Mouse (Mus musculus) embryonic stem cell, embryonic (primary cell): ENCODE results near the gene Psap.
"Not testable (repeated sequence)": the region's sequence is repeated elsewhere in the genome, so short reads cannot be mapped to it uniquely, and the experiment has no call there.

ENCODE experiments used
- CTCF ChIA-PET, 4 experiments: fragments of 300-600 bp in 2 of 4; fragments of 350-600 bp in 2 of 4; sonication (Branson Sonifier 250); formaldehyde crosslinking; loops; one replicate each; lab custom pipeline; 2022; ENCODE audit warnings: inconsistent platforms in 2 of 4; lab: Charles Lee
- POLR2A ChIA-PET, 4 experiments: fragments of 300-600 bp in 2 of 4; fragments of 350-600 bp in 2 of 4; sonication (Branson Sonifier 250); formaldehyde crosslinking; loops; one replicate each; lab custom pipeline; 2022; ENCODE audit warnings: antibody characterized with exemption in 4 of 4, inconsistent platforms in 1 of 4; lab: Charles Lee

Gene Psap

GRCm38 (mm10) chr10:60277207-60278005, at the start of gene Psap:
Psap (plus strand) TSS chr10:60277627.
- ChIA-PET POLR2A (interaction anchor here in 3 of 4 experiments (0.6 to 1.8 kb wide), 10 partner anchors 12 to 83 kb away, joined by 3 to 7 read pairs (median 3); no protein-coding TSS in a partner anchor), CTCF (interaction anchor here in 2 of 4 experiments (0.6 to 1.1 kb wide), 3 partner anchors 31 to 135 kb away, joined by 3 to 5 read pairs (median 3); no protein-coding TSS in a partner anchor)

GRCm38 (mm10) chr10:60227666-60228065, 49.8 kb upstream of the Psap start:
- ChIA-PET CTCF (no interaction called here), POLR2A (interaction anchor here in 2 of 4 experiments (0.9 to 1.8 kb wide), 3 partner anchors 10 to 34 kb away, joined by 3 to 5 read pairs (median 3); no protein-coding TSS in a partner anchor)

GRCm38 (mm10) chr10:60229113-60229512, 48.3 kb upstream of the Psap start:
- POLR2A ChIA-PET: interaction anchor here in 3 of 4 experiments (0.5 to 3.0 kb wide), 12 partner anchors 10 to 273 kb away, joined by 3 to 17 read pairs (median 4); partner anchors contain the start of gene Chst3 (in 1 of the 3)
- CTCF ChIA-PET: interaction anchor here (1.1 to 1.5 kb wide), 7 partner anchors 11 to 162 kb away, joined by 3 to 5 read pairs (median 4); no protein-coding TSS in a partner anchor

GRCm38 (mm10) chr10:60230321-60231088, 46.9 kb upstream of the Psap start:
- CTCF ChIA-PET: interaction anchor here (0.6 to 2.0 kb wide), 18 partner anchors 10 to 336 kb away, joined by 3 to 13 read pairs (median 4); partner anchors contain the start of genes Chst3 (in 1 of the 4) and Vsir (in 1 of the 4)
- POLR2A ChIA-PET: interaction anchor here (0.6 to 3.0 kb wide), 27 partner anchors 9 to 665 kb away, joined by 3 to 17 read pairs (median 4); partner anchors contain the start of genes Chst3 (in 2 of the 4) and Ddit4 (in 1 of the 4)

GRCm38 (mm10) chr10:60234006-60234405, 43.4 kb upstream of the Psap start:
- ChIA-PET POLR2A (interaction anchor here in 3 of 4 experiments (1.0 to 1.7 kb wide), 5 partner anchors 13 to 83 kb away, joined by 3 to 7 read pairs (median 3); no protein-coding TSS in a partner anchor), CTCF (interaction anchor here in 3 of 4 experiments (0.7 to 1.7 kb wide), 6 partner anchors 11 to 108 kb away, joined by 4 to 10 read pairs (median 4); no protein-coding TSS in a partner anchor)

- ChIA-PET CTCF (interaction anchor here in 1 of 4 experiments (1.0 kb wide), 1 partner anchor 45 kb away, joined by 3 read pairs; no protein-coding TSS in a partner anchor), POLR2A (interaction anchor here in 1 of 4 experiments (0.5 kb wide), 1 partner anchor 44 kb away, joined by 3 read pairs; no protein-coding TSS in a partner anchor)
These were observed 41.6 kb upstream of the Psap start for GRCm38 (mm10) chr10:60235876-60236275.

- POLR2A ChIA-PET: interaction anchor here in 1 of 4 experiments (0.6 to 0.7 kb wide), 2 partner anchors 9 to 556 kb away, joined by 3 read pairs; no protein-coding TSS in a partner anchor
- CTCF ChIA-PET: interaction anchor here (0.6 to 2.8 kb wide), 22 partner anchors 8 to 1536 kb away, joined by 3 to 17 read pairs (median 4); partner anchors contain the start of gene Chst3 (in 1 of the 4)
These were observed 39.8 kb upstream of the Psap start for GRCm38 (mm10) chr10:60237475-60238154.

GRCm38 (mm10) chr10:60240416-60240815, 37.0 kb upstream of the Psap start:
- ChIA-PET POLR2A (interaction anchor here in 3 of 4 experiments (0.6 to 3.1 kb wide), 44 partner anchors 10 to 1140 kb away, joined by 3 to 17 read pairs (median 4); partner anchors contain the start of genes Anapc16 (in 1 of the 3), Ascc1 (in 1 of the 3), Chst3 (in 1 of the 3) and P4ha1 (in 1 of the 3)), CTCF (interaction anchor here (0.5 to 1.4 kb wide), 19 partner anchors 10 to 246 kb away, joined by 3 to 10 read pairs (median 4); partner anchors contain the start of gene Chst3 (in 1 of the 4))

- ChIA-PET POLR2A (interaction anchor here in 3 of 4 experiments (0.7 to 3.3 kb wide), 11 partner anchors 9 to 118 kb away, joined by 3 to 11 read pairs (median 4); no protein-coding TSS in a partner anchor), CTCF (interaction anchor here in 3 of 4 experiments (0.6 to 4.7 kb wide), 15 partner anchors 8 to 542 kb away, joined by 3 to 51 read pairs (median 6); partner anchors contain the start of gene Micu1 (in 1 of the 3))
These were observed 33.5 kb upstream of the Psap start for GRCm38 (mm10) chr10:60243941-60244340.

- CTCF ChIA-PET: interaction anchor here (0.6 to 4.7 kb wide), 77 partner anchors 9 to 1355 kb away, joined by 3 to 51 read pairs (median 4); no protein-coding TSS in a partner anchor
These were observed 32.4 kb upstream of the Psap start for GRCm38 (mm10) chr10:60245041-60245440.

GRCm38 (mm10) chr10:60245635-60246034, 31.8 kb upstream of the Psap start:
- ChIA-PET CTCF (interaction anchor here (0.6 to 4.7 kb wide), 78 partner anchors 8 to 1356 kb away, joined by 3 to 51 read pairs (median 5); partner anchors contain the start of gene Slc29a3 (in 1 of the 4)), POLR2A (interaction anchor here in 3 of 4 experiments (0.8 to 1.8 kb wide), 17 partner anchors 12 to 351 kb away, joined by 3 to 5 read pairs (median 4); partner anchors contain the start of genes Ddit4 (in 1 of the 3) and Psap (in 1 of the 3))

More at GRCm38 (mm10) chr10:60245041-60245440, 32.4 kb upstream of the Psap start:
- POLR2A ChIA-PET: interaction anchor here (0.5 to 3.3 kb wide), 25 partner anchors 12 to 720 kb away, joined by 3 to 11 read pairs (median 4); partner anchors contain the start of genes Ddit4 (in 1 of the 4) and Psap (in 1 of the 4)

- ChIA-PET POLR2A (interaction anchor here in 3 of 4 experiments (0.5 to 1.8 kb wide), 36 partner anchors 9 to 349 kb away, joined by 3 to 15 read pairs (median 3); no protein-coding TSS in a partner anchor), CTCF (interaction anchor here (0.5 to 4.2 kb wide), 85 partner anchors 9 to 1209 kb away, joined by 3 to 51 read pairs (median 4); partner anchors contain the start of genes Chst3 (in 2 of the 4), Psap (in 1 of the 4), Slc29a3 (in 1 of the 4) and Spock2 (in 1 of the 4))
These were observed 30.9 kb upstream of the Psap start for GRCm38 (mm10) chr10:60246519-60246918.

- POLR2A ChIA-PET: not testable (repeated sequence)
These were observed 29.1 kb upstream of the Psap start for GRCm38 (mm10) chr10:60248345-60248744.

GRCm38 (mm10) chr10:60250426-60250965, 26.9 kb upstream of the Psap start:
- ChIA-PET CTCF (interaction anchor here in 3 of 4 experiments (0.5 to 1.7 kb wide), 7 partner anchors 14 to 183 kb away, joined by 3 to 5 read pairs (median 3); no protein-coding TSS in a partner anchor), POLR2A (interaction anchor here in 3 of 4 experiments (0.6 to 4.7 kb wide), 15 partner anchors 10 to 299 kb away, joined by 3 to 27 read pairs (median 4); partner anchors contain the start of genes Ascc1 (in 1 of the 3), Ddit4 (in 1 of the 3) and Psap (in 1 of the 3))

More at GRCm38 (mm10) chr10:60248345-60248744, 29.1 kb upstream of the Psap start:
- CTCF ChIA-PET: not testable (repeated sequence)

GRCm38 (mm10) chr10:60252187-60252586, 25.2 kb upstream of the Psap start:
- POLR2A ChIA-PET: interaction anchor here in 3 of 4 experiments (0.6 to 4.7 kb wide), 19 partner anchors 9 to 366 kb away, joined by 3 to 27 read pairs (median 4); partner anchors contain the start of gene Chst3 (in 1 of the 3)
- CTCF ChIA-PET: interaction anchor here (0.5 to 1.7 kb wide), 18 partner anchors 8 to 886 kb away, joined by 3 to 6 read pairs (median 3); partner anchors contain the start of gene Vsir (in 1 of the 4)
